Mouse (Mus musculus) ES-E14 (cell line): ENCODE results near the gene Wdr81.

ENCODE experiments used
- CHD2 ChIP-seq: IDR thresholded peaks from 2 replicates; pipeline ENCODE4 v1.6.1; 2014; ENCODE audit warnings: mild to moderate bottlenecking, low read depth, low read length, inconsistent platforms
- HCFC1 ChIP-seq: IDR thresholded peaks from 2 replicates; pipeline ENCODE4 v1.6.1; 2012; ENCODE audit warnings: low read length, inconsistent platforms, borderline replicate concordance; ENCODE audit not compliant: insufficient read depth
- MAFK ChIP-seq: IDR thresholded peaks from 2 replicates; pipeline ENCODE4 v1.6.1; 2014; ENCODE audit warnings: mild to moderate bottlenecking, low read depth, low read length, inconsistent platforms; ENCODE audit not compliant: insufficient read depth

DNA sequence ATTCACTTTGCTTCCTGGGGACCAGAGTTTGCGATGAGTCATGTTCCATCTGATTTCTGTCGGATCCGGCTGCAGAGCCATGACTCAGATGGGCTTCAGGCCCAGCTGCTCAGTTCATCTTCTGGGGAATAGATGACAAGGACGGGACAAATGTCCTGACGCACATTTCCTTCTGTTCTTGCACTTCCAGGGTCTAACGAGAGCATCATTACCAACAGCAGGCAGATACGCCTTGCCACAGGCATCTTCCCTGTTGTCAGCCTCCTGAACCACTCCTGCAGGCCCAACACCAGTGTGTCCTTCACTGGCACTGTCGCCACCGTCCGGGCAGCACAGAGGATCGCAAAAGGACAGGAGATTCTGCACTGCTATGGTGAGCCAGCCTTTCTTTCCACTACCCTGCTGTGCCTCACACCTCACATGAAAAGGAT, 55.1 kb downstream of the Wdr81 start:
- TF ChIP-seq CHD2 (no peak), MAFK (no peak), HCFC1 (no peak)
